8 mouse cellular contexts compared by ENCODE assay signal in the genomic region with DNA sequence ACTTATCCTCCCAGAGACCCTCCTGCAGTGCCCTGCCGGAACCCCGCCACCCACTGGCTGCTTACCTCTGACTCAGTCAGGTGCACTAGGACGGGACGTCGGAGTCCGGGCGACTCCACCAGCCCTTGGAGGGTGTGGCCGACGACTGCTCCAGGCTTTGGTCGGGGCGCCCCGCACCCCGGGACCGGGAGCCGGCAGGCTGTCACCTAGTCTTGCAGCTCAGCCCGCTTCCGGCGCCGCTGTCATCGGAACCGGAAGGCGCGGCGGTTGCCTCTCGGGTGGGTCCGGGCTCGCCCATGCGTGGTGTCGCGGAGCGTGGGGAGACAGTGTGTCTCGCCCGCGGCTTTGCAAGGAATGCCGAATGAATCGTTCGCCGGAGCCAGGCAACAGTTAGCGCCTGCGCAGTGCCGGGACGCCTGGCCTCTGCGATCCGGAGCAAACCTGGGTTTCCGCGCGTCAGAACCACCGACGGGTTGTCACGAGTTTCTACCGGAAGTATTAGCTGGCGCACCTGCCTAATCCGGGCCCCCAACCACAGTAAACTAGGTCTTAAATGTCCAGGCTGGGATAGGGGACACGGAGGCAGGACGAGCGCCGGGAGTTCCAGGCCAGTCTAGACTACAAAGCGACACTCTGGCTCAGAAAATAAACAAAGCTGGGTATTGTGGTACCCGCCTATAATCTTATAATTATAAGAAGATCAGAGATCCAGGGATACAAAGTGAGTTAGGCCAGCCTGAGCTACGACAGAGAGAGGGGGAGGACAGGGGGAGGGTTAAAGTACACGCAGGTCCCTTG. TPM values are rescaled to one million over a fixed set of nuclear protein-coding genes. Genes with fewer than 3 reads are reported as not detected.
DNase-seq lines count a peak whose midpoint lies in the region; ATAC-seq lines count a peak whose summit lies in the region.

Gene Rmnd5b (minus strand): TSS at position 372 of the 798 bp plus-strand sequence.

- peak within 1 kb of the TSS; percentile 67 for H3K9ac ChIP-seq in hindbrain, embryonic 12.5 days

- ATAC-seq in hindbrain, embryonic 12.5 days (ENCODE audit: low FRiP score): peak; percentile 83

- peaks cover 5% of the 10 kb centered on the region; the same call in 1 of the 2 replicates for H3K27me3 ChIP-seq in hindbrain, embryonic 12.5 days

- H3K4me3 ChIP-seq in hindbrain, embryonic 12.5 days: peak within 1 kb of the TSS; percentile 71

- WGBS in hindbrain, embryonic 12.5 days: under 1% methylated on average over 61 of the region's 61 CpGs

- peaks cover 21% of the 10 kb centered on the region for H3K4me1 ChIP-seq in hindbrain, embryonic 12.5 days

- peak within 1 kb of the TSS; percentile 72 for H3K27ac ChIP-seq in hindbrain, embryonic 12.5 days

- no peaks in the 10 kb centered on the region for H3K9me3 ChIP-seq in hindbrain, embryonic 12.5 days (replicated peaks)

- DNase-seq in R1 (ENCODE audit: low read depth, low spot score): peak; percentile 93
- DNase-seq in cerebellum, postnatal 14 days: peak; percentile 93 to 94
- peak; percentile 93 to 94 for DNase-seq in frontal cortex, postnatal 14 days (ENCODE audit: low spot score in 2 of 2)
- peak; percentile 94 to 95 for DNase-seq in layer of hippocampus, postnatal 14 days (ENCODE audit: low spot score in 2 of 2)
- DNase-seq in lung, postnatal 10 days: peak; percentile 93
- DNase-seq in ovary, postnatal 36 days (ENCODE audit: low spot score): peak; percentile 85
- DNase-seq in thymus, postnatal 14 days: peak; percentile 88

- 0 out of 2 replicates have a peak, but pooled peaks cover 3% of the 10 kb centered on the region for H3K36me3 ChIP-seq in hindbrain, embryonic 12.5 days

- H3K4me2 ChIP-seq in hindbrain, embryonic 12.5 days (replicated peaks): peak within 1 kb of the TSS; percentile 73

RNA-seq across cellular contexts. Expression of gene Rmnd5b, which starts in this region (rescaled TPM):
- 50.9 and 53.9 TPM in 2 replicates for polyA plus RNA-seq in hindbrain, embryonic 12.5 days (2016; fragmentation: Nextera tagmentation; extraction: Ambion mirVana)
- total RNA-seq in layer of hippocampus, postnatal 14 days (2021): 10 to 100 TPM; 60.5 to 65.1 TPM

Comparison
In these comparisons a context has a peak if more than half of its experiments do, and no peak if none do; other contexts are left out.
1. Peak in every context shown above with its lines: DNase-seq, ATAC-seq, H3K4me3 ChIP-seq and H3K27ac ChIP-seq.